In the genomic region with DNA sequence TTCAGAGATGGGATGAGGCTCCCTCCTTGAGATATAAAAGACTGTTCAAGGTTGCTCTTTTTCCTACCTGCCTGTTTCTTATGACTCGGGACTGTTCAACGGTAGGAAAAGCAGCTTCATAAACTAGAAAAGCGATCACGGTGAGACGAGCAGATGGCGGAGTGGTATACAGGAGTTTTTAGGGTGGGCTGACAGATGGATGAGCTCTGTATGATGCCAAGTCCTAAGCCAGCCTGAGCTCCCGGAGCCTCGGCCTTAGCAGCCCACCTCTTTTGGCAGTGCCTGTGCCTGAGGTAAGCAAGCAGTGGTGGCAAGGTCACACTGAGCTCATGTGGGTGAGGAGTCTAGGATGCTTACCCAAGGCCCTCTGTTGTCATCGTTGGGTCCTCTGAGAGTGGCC, we compare ENCODE assay signal across 24 mouse cellular contexts. TPM values are rescaled to one million over a fixed set of nuclear protein-coding genes. Genes with fewer than 3 reads are reported as not detected.
DNase-seq lines count a peak whose midpoint lies in the region; ATAC-seq and TF ChIP-seq lines count a peak whose summit lies in the region.
"Had no signal": no experiment of that assay in that cellular context is flagged by ENCODE, and none has a peak within 500 bp of the region (broad histone marks: within the 10 kb centered on the region; RNA-seq: fewer than 3 reads in every experiment).

No protein-coding gene starts in this region.

- peaks cover 7% of the 10 kb centered on the region for H3K4me1 ChIP-seq in forebrain, embryonic 14.5 days (ENCODE audit: control insufficient read depth, insufficient read depth, low read length)
- peaks cover 5% of the 10 kb centered on the region; the same call in 1 of the 2 replicates for H3K4me1 ChIP-seq in forebrain, postnatal 0 days (ENCODE audit: insufficient read depth)
- H3K4me1 ChIP-seq in hindbrain, embryonic 15.5 days (replicated peaks) = peaks cover 12% of the 10 kb centered on the region
- peaks cover 43% of the 10 kb centered on the region for H3K4me1 ChIP-seq in hindbrain, embryonic 10.5 days (replicated peaks)

- ATAC-seq in forebrain, embryonic 14.5 days = peak; percentile 42; the same call in 1 of the 2 replicates
- ATAC-seq in forebrain, postnatal 0 days = no peak
- no peak for ATAC-seq in hindbrain, embryonic 15.5 days (ENCODE audit: low FRiP score, low read depth)
- ATAC-seq: CD4-positive, CD25-positive, alpha-beta regulatory T cell, adult 4 months; intestine, embryonic 15.5 days had no signal

- intact Hi-C loops in left cerebral cortex, postnatal 4 days (cut with DNase I) = no loop called here
- intact Hi-C loops in left cerebral cortex, postnatal 14 days (cut with DNase I) = no loop called here

- no peaks in the 10 kb centered on the region for H3K27me3 ChIP-seq in forebrain, embryonic 14.5 days (replicated peaks; ENCODE audit: control insufficient read depth, insufficient read depth, low read length)
- H3K27me3 ChIP-seq in forebrain, postnatal 0 days (ENCODE audit: insufficient read depth, low read length) = no peaks in the 10 kb centered on the region
- no peaks in the 10 kb centered on the region for H3K27me3 ChIP-seq in hindbrain, embryonic 15.5 days
- H3K27me3 ChIP-seq in hindbrain, embryonic 10.5 days (ENCODE audit: insufficient read depth, poor library complexity, severe bottlenecking) = no peaks in the 10 kb centered on the region
- H3K27me3 ChIP-seq: embryonic facial prominence, embryonic 15.5 days; heart, embryonic 13.5 days; intestine, embryonic 15.5 days had no signal

- no peak overlapping the region for H3K4me3 ChIP-seq in forebrain, embryonic 14.5 days (ENCODE audit: low read depth, low read length)
- no peak overlapping the region for H3K4me3 ChIP-seq in forebrain, postnatal 0 days (ENCODE audit: low read depth, low read length)
- H3K4me3 ChIP-seq in hindbrain, embryonic 15.5 days = no peak overlapping the region
- H3K4me3 ChIP-seq in hindbrain, embryonic 10.5 days = no peak overlapping the region
- H3K4me3 ChIP-seq: embryonic facial prominence, embryonic 15.5 days; erythroblast, embryonic 14.5 days; gastrocnemius, adult 2 months; heart, embryonic 13.5 days; intestine, embryonic 15.5 days had no signal

- no peak for TF ChIP-seq CTCF in forebrain, postnatal 0 days (IDR thresholded peaks at IDR 0.05; ENCODE audit: low read depth)

- peaks cover 31% of the 10 kb centered on the region for H3K36me3 ChIP-seq in forebrain, embryonic 14.5 days (ENCODE audit: control insufficient read depth, insufficient read depth, low read length)
- H3K36me3 ChIP-seq in forebrain, postnatal 0 days (ENCODE audit: insufficient read depth) = peaks cover 24% of the 10 kb centered on the region
- 0 out of 2 replicates have a peak, but pooled peaks cover 6% of the 10 kb centered on the region for H3K36me3 ChIP-seq in hindbrain, embryonic 15.5 days
- peaks cover 53% of the 10 kb centered on the region for H3K36me3 ChIP-seq in hindbrain, embryonic 10.5 days
- H3K36me3 ChIP-seq: intestine, embryonic 15.5 days had no signal

- no peaks in the 10 kb centered on the region for H3K9me3 ChIP-seq in forebrain, embryonic 14.5 days (replicated peaks; ENCODE audit: control insufficient read depth, low read length)
- H3K9me3 ChIP-seq in forebrain, postnatal 0 days (ENCODE audit: low read length) = no peaks in the 10 kb centered on the region
- H3K9me3 ChIP-seq in hindbrain, embryonic 15.5 days = no peaks in the 10 kb centered on the region
- H3K9me3 ChIP-seq in hindbrain, embryonic 10.5 days = no peaks in the 10 kb centered on the region
- H3K9me3 ChIP-seq: embryonic facial prominence, embryonic 15.5 days; G1E; heart, embryonic 13.5 days; intestine, embryonic 15.5 days had no signal

- H3K27ac ChIP-seq in forebrain, embryonic 14.5 days (ENCODE audit: low read depth, low read length) = no peak overlapping the region
- H3K27ac ChIP-seq in forebrain, postnatal 0 days (ENCODE audit: low read depth, low read length) = no peak overlapping the region
- H3K27ac ChIP-seq in hindbrain, embryonic 15.5 days (replicated peaks) = peak overlapping the region; percentile 45
- H3K27ac ChIP-seq in hindbrain, embryonic 10.5 days = no peak overlapping the region
- H3K27ac ChIP-seq: embryonic facial prominence, embryonic 15.5 days; gastrocnemius, adult 2 months; heart, embryonic 13.5 days; intestine, embryonic 15.5 days had no signal

- DNase-seq in adrenal gland, postnatal 14 days = peak; percentile 20
- DNase-seq in adrenal gland, adult 8-10 months = no peak
- DNase-seq in forebrain, embryonic 14.5 days (ENCODE audit: low spot score) = peak; percentile 54
- DNase-seq in forebrain, postnatal 0 days = no peak
- DNase-seq in hindbrain, embryonic 10.5 days (ENCODE audit: low spot score) = no peak
- peak; percentile 61 for DNase-seq in left cerebral cortex, postnatal 4 days
- no peak for DNase-seq in left cerebral cortex, postnatal 14 days (ENCODE audit: low spot score in 2 of 2)
- DNase-seq: adrenal gland, postnatal 10 days; B cell, adult 2 months; embryo, embryonic 11 days; gastrocnemius, adult 2 months; gastrocnemius, postnatal 25 days; heart, postnatal 4 days; kidney, adult 18-20 months had no signal

- no peak overlapping the region for H3K4me2 ChIP-seq in forebrain, embryonic 14.5 days (ENCODE audit: low read length)
- H3K4me2 ChIP-seq in forebrain, postnatal 0 days (ENCODE audit: low read depth) = no peak overlapping the region
- no peak overlapping the region for H3K4me2 ChIP-seq in hindbrain, embryonic 15.5 days
- H3K4me2 ChIP-seq: embryonic facial prominence, embryonic 15.5 days; heart, embryonic 13.5 days; intestine, embryonic 15.5 days had no signal

- H3K9ac ChIP-seq in forebrain, embryonic 14.5 days (ENCODE audit: low read length) = no peak overlapping the region
- no peak overlapping the region for H3K9ac ChIP-seq in forebrain, postnatal 0 days
- H3K9ac ChIP-seq in hindbrain, embryonic 15.5 days = no peak overlapping the region
- H3K9ac ChIP-seq: embryonic facial prominence, embryonic 15.5 days; heart, embryonic 13.5 days; intestine, embryonic 15.5 days had no signal

- WGBS in forebrain, embryonic 14.5 days = 78% methylated on average over 9 of the region's 9 CpGs
- WGBS in forebrain, postnatal 0 days = 63% methylated on average over 9 of the region's 9 CpGs
- 76% methylated on average over 9 of the region's 9 CpGs for WGBS in hindbrain, embryonic 15.5 days
- WGBS in hindbrain, embryonic 10.5 days = 96% methylated on average over 9 of the region's 9 CpGs

RNA-seq across cellular contexts. Expression of a gene that starts 33.2 kb away (rescaled TPM):
- not detected in 2 replicates for total RNA-seq in adrenal gland, postnatal 14 days (2021)
- under 1 TPM in 1 of 4 experiments, not detected in 3; 0.59 TPM for total RNA-seq in adrenal gland, adult 8-10 months (2022)
- polyA plus RNA-seq in forebrain, embryonic 14.5 days (2014; fragmentation: Nextera tagmentation; extraction: Ambion mirVana) = not detected in 2 replicates
- total RNA-seq in forebrain, postnatal 0 days (2014; rRNA removed) = 1.0 and 1.1 TPM in 2 replicates
- polyA plus RNA-seq in forebrain, postnatal 0 days (2015; fragmentation: Nextera tagmentation; extraction: Ambion mirVana) = not detected in 2 replicates
- polyA plus RNA-seq in hindbrain, embryonic 15.5 days (2015; fragmentation: Nextera tagmentation; extraction: Ambion mirVana) = not detected in 2 replicates
- polyA plus RNA-seq in hindbrain, embryonic 10.5 days (2016; fragmentation: Nextera tagmentation; extraction: Ambion mirVana) = not detected in 2 replicates
- total RNA-seq in left cerebral cortex, postnatal 4 days (2021) = not detected
- under 1 TPM in 1 of 2 experiments, not detected in 1; 0.44 TPM for total RNA-seq in left cerebral cortex, postnatal 14 days (2021)
- total RNA-seq: G1E; granulocyte monocyte progenitor cell, adult 5-6 weeks; heart, postnatal 4 days had no signal
- polyA plus RNA-seq: embryonic facial prominence, embryonic 11.5 days; embryonic facial prominence, embryonic 15.5 days; erythroblast, embryonic 14.5 days; heart, embryonic 13.5 days; intestine, embryonic 15.5 days; kidney, embryonic 14.5 days had no signal

RNA-seq across cellular contexts. Expression of a gene that starts 42.8 kb away (rescaled TPM):
- 1.4 and 2.4 TPM in 2 replicates for total RNA-seq in adrenal gland, postnatal 14 days (2021)
- total RNA-seq in adrenal gland, adult 8-10 months (2022) = under 1 TPM; 0.12 to 0.17 (median 0.15) TPM
- polyA plus RNA-seq in forebrain, embryonic 14.5 days (2014; fragmentation: Nextera tagmentation; extraction: Ambion mirVana) = 0.10 and 0.11 TPM in 2 replicates
- 0.08 and 0.14 TPM in 2 replicates for total RNA-seq in forebrain, postnatal 0 days (2014; rRNA removed)
- polyA plus RNA-seq in forebrain, postnatal 0 days (2015; fragmentation: Nextera tagmentation; extraction: Ambion mirVana) = 0.08 and 0.12 TPM in 2 replicates
- 0.12 TPM in 2 replicates for polyA plus RNA-seq in hindbrain, embryonic 15.5 days (2015; fragmentation: Nextera tagmentation; extraction: Ambion mirVana)
- polyA plus RNA-seq in hindbrain, embryonic 10.5 days (2016; fragmentation: Nextera tagmentation; extraction: Ambion mirVana) = 0.80 and 1.2 TPM in 2 replicates
- under 1 TPM; 0.12 to 0.22 TPM for total RNA-seq in left cerebral cortex, postnatal 4 days (2021)
- total RNA-seq in left cerebral cortex, postnatal 14 days (2021) = 1 to 10 TPM in 1 of 2 experiments, under 1 TPM in 1; 0.42 to 1.1 TPM
- polyA plus RNA-seq: erythroblast, embryonic 14.5 days; G1E had no signal

Comparison
In these comparisons a context has a peak if more than half of its experiments do, and no peak if none do; other contexts are left out.
1. DNase-seq: peak in adrenal gland, postnatal 14 days (single experiment), forebrain, embryonic 14.5 days (single experiment) and left cerebral cortex, postnatal 4 days (single experiment); none in adrenal gland, adult 8-10 months (single experiment), forebrain, postnatal 0 days (single experiment), hindbrain, embryonic 10.5 days (single experiment) and left cerebral cortex, postnatal 14 days (0 of 2).